Mouse (Mus musculus) lung, embryonic 14.5 days (tissue): ENCODE results near the gene Arap1. TPM values are rescaled to one million over a fixed set of nuclear protein-coding genes. Genes with fewer than 3 reads are reported as not detected.
A peak's percentile ranks its signal among the peaks of the same experiment; 100 is the strongest.

ENCODE experiments used
- ATAC-seq: fragments of 200-750 bp; cut with Nextera tagmentation; 2 replicates; pipeline ENCODE4 v1.8.0; 2017; ENCODE audit warnings: mild to moderate bottlenecking, moderate TSS enrichment, moderate library complexity; ENCODE audit not compliant: insufficient read depth
- DNase-seq: peaks from one replicate; pipeline ENCODE4 v3.0.0-alpha.2; 2015
- H3K27ac ChIP-seq: fragments of 300-500 bp; sonication (generic); 2 replicates; pipeline ENCODE4 v1.5.1; 2014; ENCODE audit warnings: low read depth, mild to moderate bottlenecking, moderate library complexity
- H3K27me3 ChIP-seq: fragments of 300-500 bp; sonication (generic); 2 replicates; pipeline ENCODE4 v1.6.1; 2014; ENCODE audit warnings: low read length, control low read depth; ENCODE audit not compliant: insufficient read depth
- H3K36me3 ChIP-seq: fragments of 300-500 bp; sonication (generic); 2 replicates; pipeline ENCODE4 v1.6.1; 2014; ENCODE audit warnings: control low read depth; ENCODE audit not compliant: insufficient read depth
- H3K4me1 ChIP-seq: fragments of 300-500 bp; sonication (generic); 2 replicates; pipeline ENCODE4 v1.6.1; 2014; ENCODE audit warnings: antibody characterized with exemption, control low read depth; ENCODE audit not compliant: insufficient read depth
- H3K4me2 ChIP-seq: fragments of 300-500 bp; sonication (generic); 2 replicates; pipeline ENCODE4 v1.6.1; 2014; ENCODE audit warnings: mild to moderate bottlenecking
- H3K4me3 ChIP-seq: fragments of 300-500 bp; sonication (generic); 2 replicates; pipeline ENCODE4 v1.5.1; 2014; ENCODE audit warnings: low read depth, low read length
- H3K9ac ChIP-seq: fragments of 300-500 bp; sonication (generic); 2 replicates; pipeline ENCODE4 v1.6.1; 2014
- H3K9me3 ChIP-seq: fragments of 300-500 bp; sonication (generic); 2 replicates; pipeline ENCODE4 v1.6.1; 2016; ENCODE audit warnings: low read depth, low read length, control low read depth
- CTCF ChIP-seq: IDR thresholded peaks from 2 replicates; pipeline ENCODE4 v1.5.1; 2016; ENCODE audit warnings: antibody characterized with exemption, low read depth
- WGBS: fragments of 180-500 bp; shearing (Covaris S2); extraction: QIAGEN DNeasy Blood & Tissue Kit; methylation state at CpG from one replicate; pipeline ENCODE4 v1.1.7; 2014; 5-methylcytosine and 5-hydroxymethylcytosine counted together
- polyA plus RNA-seq: library from polyadenylated mRNA; unstranded; fragments of >200 nt; fragmentation: Nextera tagmentation; extraction: Ambion mirVana; gene quantifications from 2 replicates; pipeline ENCODE4 v1.2.1, GENCODE M21; 2014

Arap1 gene
- polyA plus RNA-seq, 1 experiment from 2014 or later: 122 TPM

DNA sequence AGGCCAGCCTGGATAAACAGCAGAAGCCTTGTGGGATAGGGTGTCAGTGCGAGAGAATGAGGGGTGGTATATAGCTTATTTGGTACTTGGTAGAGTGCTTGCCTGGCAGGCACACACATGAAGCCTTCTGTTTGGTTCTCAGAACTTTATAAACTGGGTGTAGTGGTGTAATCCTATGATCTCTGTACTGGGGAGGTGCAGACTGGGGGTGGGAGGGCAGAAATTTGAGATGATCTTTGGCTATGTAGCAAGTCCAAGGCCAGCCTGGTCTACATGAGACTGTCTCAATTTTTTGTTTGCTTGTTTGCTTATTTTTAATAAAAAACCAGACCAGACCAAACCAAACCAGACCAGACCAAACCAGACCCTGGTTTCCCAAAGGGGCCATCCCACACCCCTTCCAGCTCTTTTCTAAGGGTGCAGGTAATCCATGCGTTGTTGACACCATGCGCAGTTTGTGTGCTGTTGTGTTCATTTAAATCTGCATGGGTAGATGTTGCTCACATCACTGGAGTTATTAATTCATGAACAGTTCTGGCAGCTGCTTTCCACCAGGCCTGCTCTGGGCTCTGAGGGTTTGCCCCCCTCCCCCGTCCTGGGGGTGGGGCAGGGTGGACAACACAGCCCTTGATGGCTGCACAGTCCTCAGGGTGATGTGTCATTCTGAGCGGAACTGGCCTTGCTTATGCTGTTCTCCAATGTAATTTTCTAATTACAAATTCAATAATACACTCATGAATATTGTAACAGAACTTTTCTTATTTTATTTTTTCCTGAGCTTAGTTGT is 15.6 kb upstream of the Arap1 start:
- Histone ChIP-seq H3K9ac (no peak overlapping the region), H3K27me3 (no peaks in the 10 kb centered on the region), H3K4me2 (no peak overlapping the region), H3K27ac (no peak overlapping the region), H3K4me3 (no peak overlapping the region), H3K9me3 (no peaks in the 10 kb centered on the region), H3K4me1 (no peaks in the 10 kb centered on the region), H3K36me3 (no peaks in the 10 kb centered on the region)
- TF ChIP-seq CTCF: no peak
- DNase-seq: no peak
- 78% methylated on average over 5 of the region's 5 CpGs for WGBS
- no peak for ATAC-seq

DNA sequence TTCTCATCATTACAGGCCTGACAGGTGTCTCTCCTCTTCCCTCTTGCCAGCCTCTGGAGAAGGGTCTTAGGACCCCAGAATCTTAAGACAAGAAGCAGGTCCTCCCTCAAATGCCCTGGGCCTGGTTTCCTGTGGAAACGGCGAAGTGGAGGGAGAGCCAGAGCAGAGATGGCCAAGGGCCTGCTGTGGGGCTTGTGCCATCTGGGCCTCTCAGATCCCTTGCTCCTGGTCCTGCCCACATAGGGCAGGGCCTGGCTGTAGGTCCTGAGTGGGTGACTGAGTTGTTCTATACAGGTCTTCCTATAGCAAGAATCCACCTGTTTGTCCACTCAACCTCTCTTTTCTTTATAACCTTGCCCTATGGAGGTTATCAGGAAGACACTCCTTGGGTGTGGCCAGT is 12.6 kb upstream of the Arap1 start:
- ATAC-seq: no peak
- H3K9me3 ChIP-seq: no peaks in the 10 kb centered on the region
- no peaks in the 10 kb centered on the region for H3K36me3 ChIP-seq
- no peak for DNase-seq
- 89% methylated on average over 2 of the region's 2 CpGs for WGBS
- TF ChIP-seq CTCF: no peak
- no peak overlapping the region for H3K4me2 ChIP-seq
- H3K4me1 ChIP-seq: no peaks in the 10 kb centered on the region
- H3K4me3 ChIP-seq: no peak overlapping the region
- H3K9ac ChIP-seq: no peak overlapping the region
- H3K27me3 ChIP-seq: no peaks in the 10 kb centered on the region
- no peak overlapping the region for H3K27ac ChIP-seq

DNA sequence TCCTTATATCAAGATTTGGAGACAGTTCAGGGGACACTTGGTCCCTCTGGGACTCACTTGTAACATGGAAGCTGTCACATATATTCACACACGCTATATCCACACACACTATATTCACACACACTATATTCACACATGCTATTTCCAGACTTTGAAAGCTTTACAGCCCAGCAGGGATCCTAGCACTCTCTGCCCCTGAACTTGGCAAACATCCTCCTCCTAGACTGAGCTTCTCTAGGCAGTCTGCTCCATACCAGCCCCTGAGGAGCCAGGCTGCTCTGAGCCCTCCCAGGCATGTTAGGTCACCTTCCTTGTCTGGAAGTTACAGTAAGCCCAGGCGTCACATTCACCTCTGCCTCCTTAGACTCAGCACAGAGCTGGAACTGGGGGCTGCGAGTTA is 11.2 kb upstream of the Arap1 start:
- Histone ChIP-seq H3K9ac (no peak overlapping the region), H3K4me2 (no peak overlapping the region), H3K27me3 (no peaks in the 10 kb centered on the region), H3K9me3 (no peaks in the 10 kb centered on the region), H3K4me3 (no peak overlapping the region), H3K4me1 (no peaks in the 10 kb centered on the region), H3K36me3 (no peaks in the 10 kb centered on the region), H3K27ac (no peak overlapping the region)
- TF ChIP-seq CTCF: no peak
- ATAC-seq (no peak), DNase-seq (no peak)
- WGBS: 63% methylated on average over 3 of the region's 3 CpGs

DNA sequence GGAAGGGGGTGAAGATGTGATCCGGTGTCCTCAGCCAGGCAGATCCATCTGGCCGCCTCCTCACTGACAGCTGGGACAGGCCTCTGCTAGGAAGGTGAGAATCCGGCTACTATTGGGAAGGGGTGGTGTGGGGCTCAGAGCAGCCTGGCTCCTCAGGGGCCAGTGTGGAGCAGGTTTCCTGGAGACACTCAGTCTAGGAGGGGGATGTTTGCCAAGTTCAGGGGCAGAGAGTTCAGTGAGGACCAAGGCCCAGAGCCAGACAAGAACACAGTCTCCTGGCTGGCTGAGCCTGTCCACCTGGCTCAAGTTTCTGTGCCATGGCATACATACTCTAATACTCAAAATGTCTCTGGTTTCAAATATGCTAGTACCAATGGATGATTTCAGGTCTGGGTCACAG is 10.5 kb upstream of the Arap1 start:
- no peak for ATAC-seq
- Histone ChIP-seq H3K4me1 (no peaks in the 10 kb centered on the region), H3K27me3 (no peaks in the 10 kb centered on the region), H3K27ac (no peak overlapping the region), H3K9ac (no peak overlapping the region), H3K9me3 (no peaks in the 10 kb centered on the region), H3K4me2 (no peak overlapping the region), H3K4me3 (no peak overlapping the region), H3K36me3 (no peaks in the 10 kb centered on the region)
- TF ChIP-seq CTCF: no peak
- WGBS: 45% methylated on average over 3 of the region's 3 CpGs
- DNase-seq: no peak

DNA sequence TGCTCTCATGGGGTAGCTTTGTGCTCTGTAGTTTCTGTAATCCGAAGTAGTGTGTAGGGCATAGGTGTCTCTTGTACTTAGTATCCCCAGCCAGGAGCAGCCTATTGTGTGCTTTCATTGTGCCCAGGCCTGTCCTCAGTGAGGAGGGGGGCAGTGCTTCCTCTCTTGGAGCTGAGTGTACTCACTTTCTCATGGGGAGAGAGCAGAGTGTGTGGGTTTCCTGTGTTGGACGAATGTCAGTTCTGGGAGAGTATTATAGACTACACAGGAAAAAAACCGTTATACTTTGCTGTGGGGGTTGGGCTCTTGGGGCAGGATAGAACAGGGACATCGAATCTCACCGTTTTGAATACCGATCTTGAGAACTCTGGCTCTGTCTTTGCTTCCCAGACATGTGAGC is 6.5 kb upstream of the Arap1 start:
- Histone ChIP-seq H3K27me3 (no peaks in the 10 kb centered on the region), H3K4me3 (no peak overlapping the region), H3K36me3 (peaks cover 3% of the 10 kb centered on the region; the same call in 1 of the 2 replicates), H3K4me1 (no peaks in the 10 kb centered on the region), H3K9me3 (no peaks in the 10 kb centered on the region), H3K9ac (no peak overlapping the region), H3K4me2 (no peak overlapping the region), H3K27ac (no peak overlapping the region)
- 38% methylated on average over 6 of the region's 6 CpGs for WGBS
- no peak for TF ChIP-seq CTCF
- DNase-seq (peak; percentile 47), ATAC-seq (no peak)

DNA sequence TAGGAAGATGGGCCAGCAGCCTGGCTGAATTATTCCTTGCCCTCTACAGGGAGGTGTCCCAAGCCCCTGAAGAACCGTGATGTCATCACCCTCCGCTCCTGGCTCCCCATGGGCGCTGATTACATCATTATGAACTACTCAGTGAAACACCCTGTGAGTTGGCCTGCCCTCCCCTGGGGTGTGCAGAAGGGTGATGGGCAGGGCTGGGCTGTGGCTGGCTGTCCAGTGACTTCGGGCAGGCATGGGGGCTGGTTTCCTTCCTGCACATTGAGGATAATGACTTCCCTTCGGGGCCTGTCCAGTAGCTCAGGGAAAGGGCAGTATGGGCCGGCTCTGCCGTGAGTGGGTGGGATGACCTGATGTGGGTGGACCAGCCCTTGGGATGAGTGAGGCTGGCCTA is 4.7 kb upstream of the Arap1 start:
- no peak overlapping the region for H3K4me3 ChIP-seq
- no peak overlapping the region for H3K4me2 ChIP-seq
- H3K27ac ChIP-seq: no peak overlapping the region
- H3K9me3 ChIP-seq: no peaks in the 10 kb centered on the region
- H3K9ac ChIP-seq: no peak overlapping the region
- DNase-seq: peak; percentile 36
- H3K27me3 ChIP-seq: no peaks in the 10 kb centered on the region
- no peaks in the 10 kb centered on the region for H3K4me1 ChIP-seq
- no peak for TF ChIP-seq CTCF
- no peak for ATAC-seq
- WGBS: 73% methylated on average over 7 of the region's 7 CpGs
- H3K36me3 ChIP-seq: peaks cover 3% of the 10 kb centered on the region; the same call in 1 of the 2 replicates

DNA sequence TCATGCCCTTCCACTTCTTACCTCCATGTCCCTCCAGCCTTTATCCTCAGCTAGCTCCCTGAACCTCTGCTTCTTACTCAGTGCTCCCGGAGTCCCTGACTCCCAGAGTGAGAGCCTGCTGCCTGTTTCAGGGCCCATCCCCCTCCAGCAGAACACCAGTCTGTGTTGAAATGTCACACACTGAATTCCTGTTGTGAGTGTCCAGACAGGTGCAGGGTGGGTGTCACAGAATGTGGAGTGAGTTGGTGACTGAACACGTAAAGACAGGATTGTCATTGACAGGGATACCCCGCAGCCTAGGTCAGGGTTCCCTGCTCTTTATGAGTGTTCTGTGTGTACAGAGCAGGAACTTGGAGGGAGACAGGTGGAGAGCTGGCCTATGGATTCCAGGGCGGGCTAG is 3.0 kb upstream of the Arap1 start:
- H3K9ac ChIP-seq: no peak overlapping the region
- no peak for ATAC-seq
- no peak for DNase-seq
- H3K4me2 ChIP-seq: no peak overlapping the region
- 39% methylated on average over 4 of the region's 4 CpGs for WGBS
- no peak for TF ChIP-seq CTCF
- no peaks in the 10 kb centered on the region for H3K9me3 ChIP-seq
- peaks cover 3% of the 10 kb centered on the region; the same call in 1 of the 2 replicates for H3K36me3 ChIP-seq
- H3K4me1 ChIP-seq: 0 out of 2 replicates have a peak, but pooled peaks cover 4% of the 10 kb centered on the region
- H3K4me3 ChIP-seq: no peak overlapping the region
- H3K27me3 ChIP-seq: 0 out of 2 replicates have a peak, but pooled peaks cover 5% of the 10 kb centered on the region
- no peak overlapping the region for H3K27ac ChIP-seq
